Mouse (Mus musculus) CH12.LX (cell line): ENCODE results near the gene Ccdc155. TPM values are rescaled to one million over a fixed set of nuclear protein-coding genes. Genes with fewer than 3 reads are reported as not detected.

Experiments used
- DNase-seq: peaks from one replicate; pipeline ENCODE4 v3.0.0-alpha.2; 2013; ENCODE audit errors: extremely low read depth
- H3K27ac ChIP-seq: 2 replicates; pipeline ENCODE4 v1.5.1; 2012; ENCODE audit warnings: low read depth, mild to moderate bottlenecking, control low read depth, moderate library complexity; ENCODE audit not compliant: insufficient read depth
- H3K27me3 ChIP-seq: replicated peaks from 2 replicates; pipeline ENCODE3; 2012; ENCODE audit warnings: inconsistent platforms
- H3K36me3 ChIP-seq, 2 experiments: replicated peaks in 1 of 2; 2 replicates each; pipeline versions ENCODE3 to v1.6.1; 2012; ENCODE audit warnings: inconsistent platforms in 1 of 2, low read length in 1 of 2, mild to moderate bottlenecking in 1 of 2, mixed read lengths in 1 of 2, moderate library complexity in 1 of 2; ENCODE audit not compliant: control insufficient read depth in 1 of 2, insufficient read depth in 1 of 2
- H3K4me1 ChIP-seq, 2 experiments: 2 replicates each; pipeline ENCODE4 v1.6.1; 2012; ENCODE audit warnings: inconsistent platforms in 1 of 2, moderate library complexity in 1 of 2; ENCODE audit not compliant: insufficient read depth in 2 of 2, control insufficient read depth in 1 of 2
- H3K4me2 ChIP-seq: 2 replicates; pipeline ENCODE4 v1.6.1; 2012; ENCODE audit warnings: low read depth, mild to moderate bottlenecking, control low read depth; ENCODE audit not compliant: poor library complexity, insufficient read depth, severe bottlenecking
- H3K4me3 ChIP-seq, 3 experiments: fragments of 150-350 bp in 1 of 3; sonication (generic) in 1 of 3; replicated peaks in 1 of 3; 2 replicates each; pipeline versions ENCODE3 to v1.5.1; 2011 to 2012; ENCODE audit warnings: low read depth in 2 of 3, low read length in 2 of 3, mild to moderate bottlenecking in 2 of 3, moderate library complexity in 2 of 3, control low read depth in 1 of 3, improper control_type of control experiment in 1 of 3, inconsistent platforms in 1 of 3, mixed read lengths in 1 of 3; ENCODE audit not compliant: poor library complexity in 1 of 3
- H3K79me2 ChIP-seq: replicated peaks from 2 replicates; pipeline ENCODE4 v1.6.1; 2012; ENCODE audit warnings: mild to moderate bottlenecking, moderate library complexity; ENCODE audit not compliant: control insufficient read depth, poor library complexity, insufficient read depth, severe bottlenecking; ENCODE audit errors: extremely low read depth
- H3K9ac ChIP-seq: 2 replicates; pipeline ENCODE4 v1.6.1; 2012; ENCODE audit warnings: low read depth, mild to moderate bottlenecking, control low read depth, moderate library complexity; ENCODE audit not compliant: insufficient read depth
- H3K9me3 ChIP-seq: replicated peaks from 2 replicates; pipeline ENCODE3; 2012; ENCODE audit warnings: low read length, inconsistent platforms, mixed read lengths
- BHLHE40 ChIP-seq: IDR thresholded peaks from 2 replicates; pipeline ENCODE4 v1.6.1; 2011; ENCODE audit warnings: mild to moderate bottlenecking, low read depth, low read length, improper control_type of control experiment
- CHD2 ChIP-seq: IDR thresholded peaks from 2 replicates; pipeline ENCODE4 v1.6.1; 2011; ENCODE audit warnings: low read length, improper control_type of control experiment
- CTCF ChIP-seq, 2 experiments: IDR thresholded peaks in 1 of 2; conservative IDR thresholded peaks in 1 of 2; 2 replicates each; pipeline ENCODE4 v1.5.1; 2011 to 2012; ENCODE audit warnings: low read depth in 2 of 2, low read length in 2 of 2, improper control_type of control experiment in 1 of 2, inconsistent platforms in 1 of 2, mild to moderate bottlenecking in 1 of 2, moderate library complexity in 1 of 2
- ELF1 ChIP-seq: IDR thresholded peaks from 2 replicates; pipeline ENCODE4 v1.6.1; 2014; ENCODE audit warnings: low read depth, mild to moderate bottlenecking, inconsistent platforms, low read length, improper control_type of control experiment
- HCFC1 ChIP-seq: IDR thresholded peaks from 2 replicates; pipeline ENCODE4 v1.6.1; 2012; ENCODE audit warnings: low read depth, mild to moderate bottlenecking, inconsistent platforms, low read length, improper control_type of control experiment
- IRF4 ChIP-seq: IDR thresholded peaks from 2 replicates; pipeline ENCODE4 v1.6.1; 2014; ENCODE audit warnings: low read depth, mild to moderate bottlenecking, inconsistent platforms, low read length, improper control_type of control experiment
- JUN ChIP-seq: IDR thresholded peaks from 2 replicates; pipeline ENCODE4 v1.6.1; 2011; ENCODE audit warnings: low read depth, mild to moderate bottlenecking, low read length, improper control_type of control experiment, moderate library complexity; ENCODE audit not compliant: insufficient read depth
- JUND ChIP-seq: conservative IDR thresholded peaks from 2 replicates; pipeline ENCODE4 v1.6.1; 2011; ENCODE audit warnings: low read depth, low read length, improper control_type of control experiment
- KAT2A ChIP-seq: IDR thresholded peaks from 2 replicates; pipeline ENCODE4 v1.6.1; 2012; ENCODE audit warnings: low read length, improper control_type of control experiment, inconsistent platforms; ENCODE audit not compliant: insufficient replicate concordance
- MAFK ChIP-seq: IDR thresholded peaks from 2 replicates; pipeline ENCODE4 v1.6.1; 2011; ENCODE audit warnings: low read length, improper control_type of control experiment; ENCODE audit not compliant: insufficient replicate concordance
- MAX ChIP-seq: IDR thresholded peaks from 2 replicates; pipeline ENCODE4 v1.6.1; 2011; ENCODE audit warnings: low read length, improper control_type of control experiment
- MAZ ChIP-seq: IDR thresholded peaks from 2 replicates; pipeline ENCODE4 v1.6.1; 2012; ENCODE audit warnings: low read depth, mild to moderate bottlenecking, inconsistent platforms, low read length, improper control_type of control experiment, moderate library complexity
- MEF2A ChIP-seq: IDR thresholded peaks from 2 replicates; pipeline ENCODE4 v1.6.1; 2014; ENCODE audit warnings: low read depth, mild to moderate bottlenecking, inconsistent platforms, low read length, improper control_type of control experiment, borderline replicate concordance
- MXI1 ChIP-seq: IDR thresholded peaks from 2 replicates; pipeline ENCODE4 v1.6.1; 2011; ENCODE audit warnings: mild to moderate bottlenecking, low read depth, low read length, improper control_type of control experiment
- MYC ChIP-seq: IDR thresholded peaks from 2 replicates; pipeline ENCODE4 v1.6.1; 2011; ENCODE audit warnings: low read depth, mild to moderate bottlenecking, improper control_type of control experiment, low read length
- NELFE ChIP-seq: IDR thresholded peaks from 2 replicates; pipeline ENCODE4 v1.6.1; 2011; ENCODE audit warnings: low read depth, low read length, improper control_type of control experiment
- POLR2A ChIP-seq: IDR thresholded peaks from 2 replicates; pipeline ENCODE4 v1.6.1; 2011; ENCODE audit warnings: low read depth, mild to moderate bottlenecking, improper control_type of control experiment, low read length
- POLR2AphosphoS2 ChIP-seq: IDR thresholded peaks from 2 replicates; pipeline ENCODE4 v1.6.1; 2011; ENCODE audit warnings: low read depth, low read length, improper control_type of control experiment
- RAD21 ChIP-seq: IDR thresholded peaks from 2 replicates; pipeline ENCODE4 v1.6.1; 2011; ENCODE audit warnings: low read depth, mild to moderate bottlenecking, low read length, improper control_type of control experiment, moderate library complexity
- RCOR1 ChIP-seq: conservative IDR thresholded peaks from 2 replicates; pipeline ENCODE4 v1.6.1; 2012; ENCODE audit warnings: low read depth, mild to moderate bottlenecking, inconsistent platforms, low read length, improper control_type of control experiment
- SMC3 ChIP-seq: IDR thresholded peaks from 2 replicates; pipeline ENCODE4 v1.6.1; 2011; ENCODE audit warnings: low read depth, low read length, improper control_type of control experiment
- TBP ChIP-seq: conservative IDR thresholded peaks from 2 replicates; pipeline ENCODE4 v1.6.1; 2011; ENCODE audit warnings: low read depth, low read length, improper control_type of control experiment
- TCF12 ChIP-seq: IDR thresholded peaks from 2 replicates; pipeline ENCODE4 v1.6.1; 2014; ENCODE audit warnings: low read depth, mild to moderate bottlenecking, inconsistent platforms, low read length, improper control_type of control experiment
- UBTF ChIP-seq: IDR thresholded peaks from 2 replicates; pipeline ENCODE4 v1.6.1; 2012; ENCODE audit warnings: low read depth, mild to moderate bottlenecking, inconsistent platforms, low read length, improper control_type of control experiment, moderate library complexity
- USF1 ChIP-seq: IDR thresholded peaks from 2 replicates; pipeline ENCODE4 v1.6.1; 2014; ENCODE audit warnings: low read depth, mild to moderate bottlenecking, inconsistent platforms, low read length, improper control_type of control experiment
- ZC3H11A ChIP-seq: IDR thresholded peaks from 2 replicates; pipeline ENCODE4 v1.6.1; 2012; ENCODE audit warnings: low read depth, mild to moderate bottlenecking, inconsistent platforms, low read length, improper control_type of control experiment
- ZKSCAN1 ChIP-seq: IDR thresholded peaks from 2 replicates; pipeline ENCODE4 v1.6.1; 2012; ENCODE audit warnings: low read depth, inconsistent platforms, low read length, improper control_type of control experiment, borderline replicate concordance
- ZMIZ1 ChIP-seq: IDR thresholded peaks from 2 replicates; pipeline ENCODE4 v1.6.1; 2012; ENCODE audit warnings: low read depth, mild to moderate bottlenecking, inconsistent platforms, low read length, improper control_type of control experiment
- dilution Hi-C: fragments of 300-500 bp; cut with MboI; formaldehyde crosslinking; loops from 2 replicates; pipeline ENCODE4 v1.14.3; 2020; ENCODE audit warnings: low sequenced_read_pairs; ENCODE audit not compliant: extremely low pct_unique_long_range_greater_than_20kb, extremely low pct_ligation_motif_present
- in situ Hi-C: fragments of 300-500 bp; cut with MboI; formaldehyde crosslinking; loops from 3 replicates; pipeline ENCODE4 v1.14.3; 2019; ENCODE audit warnings: low sequenced_read_pairs, low pct_ligation_motif_present, low pct_unique_long_range_greater_than_20kb, mixed read lengths
- polyA plus RNA-seq: library from polyadenylated mRNA; unstranded; fragments of >175 nt; gene quantifications from 2 replicates; pipeline ENCODE4 v1.2.1, GENCODE M21; 2012; ENCODE audit warnings: low read depth; ENCODE audit not compliant: insufficient read length
- total RNA-seq, 2 experiments: library from RNA; depleted of rRNA; stranded (reverse); fragments of 300-350 nt in 1 of 2; fragments of >200 nt in 1 of 2; gene quantifications; 2 replicates each; pipeline ENCODE4 v1.2.3; 2012 to 2014

Ccdc155 gene
- total and polyA plus RNA-seq, 3 experiments, result not detected

GRCm38 (mm10) chr7:45191161-45191560, 13.5 kb downstream of the Ccdc155 start:
- Histone ChIP-seq H3K9me3 (no peaks in the 10 kb centered on the region), H3K36me3 (no peaks in the 10 kb centered on the region), H3K4me1 (peaks cover 0 to 20% of the 10 kb centered on the region in 2 experiments; a peak in 3 of 4 replicates), H3K27me3 (peaks cover 88% of the 10 kb centered on the region), H3K4me2 (no peak overlapping the region), H3K79me2 (no peaks in the 10 kb centered on the region), H3K27ac (no peak overlapping the region), H3K9ac (no peak overlapping the region), H3K4me3 (no peak overlapping the region)
- dilution Hi-C loops, result no loop called here
- DNase-seq, result no peak
- TF ChIP-seq MEF2A, result no peak
- no peak for TF ChIP-seq CHD2
- TF ChIP-seq JUN, result no peak
- TF ChIP-seq RCOR1, result no peak
- TF ChIP-seq MAX, result no peak
- TF ChIP-seq HCFC1, result no peak
- no peak for TF ChIP-seq MAFK
- no peak for TF ChIP-seq JUND
- no peak for TF ChIP-seq TBP
- no peak for TF ChIP-seq MAZ
- no peak for TF ChIP-seq IRF4
- TF ChIP-seq ZMIZ1, result no peak
- TF ChIP-seq MXI1, result no peak
- TF ChIP-seq POLR2AphosphoS2, result no peak
- no peak for TF ChIP-seq ZKSCAN1
- TF ChIP-seq TCF12, result no peak
- no peak for TF ChIP-seq ZC3H11A
- TF ChIP-seq MYC, result no peak
- in situ Hi-C loops, result no loop called here

- dilution Hi-C loops, result no loop called here
- H3K27me3 ChIP-seq, result peaks cover 89% of the 10 kb centered on the region
- no peak for DNase-seq
Observed at GRCm38 (mm10) chr7:45190186-45190585, 14.5 kb downstream of the Ccdc155 start.

More at GRCm38 (mm10) chr7:45190186-45190585, 14.5 kb downstream of the Ccdc155 start:
- no peak overlapping the region for H3K9ac ChIP-seq
- H3K4me2 ChIP-seq, result no peak overlapping the region
- in situ Hi-C loops, result no loop called here
- no peak overlapping the region for H3K4me3 ChIP-seq
- no peaks in the 10 kb centered on the region for H3K36me3 ChIP-seq
- H3K9me3 ChIP-seq, result no peaks in the 10 kb centered on the region
- no peak overlapping the region for H3K27ac ChIP-seq
- no peak for TF ChIP-seq NELFE
- no peak for TF ChIP-seq ELF1
- TF ChIP-seq CHD2, result no peak
- no peak for TF ChIP-seq MAZ
- TF ChIP-seq USF1, result no peak
- TF ChIP-seq RAD21, result no peak
- no peak for TF ChIP-seq UBTF
- no peak for TF ChIP-seq MAFK
- no peak for TF ChIP-seq MAX
- TF ChIP-seq SMC3, result no peak
- TF ChIP-seq CTCF (conservative IDR thresholded peaks at IDR 0.05 in 1 of 2, IDR thresholded peaks at IDR 0.05 in 1 of 2; ENCODE audit: low read depth in 2 of 2, low read length in 2 of 2), result no peak
- TF ChIP-seq POLR2A, result no peak
- no peak for TF ChIP-seq BHLHE40
- no peak for TF ChIP-seq ZC3H11A
- no peak for TF ChIP-seq KAT2A
- TF ChIP-seq MXI1, result no peak
- TF ChIP-seq IRF4, result no peak
- H3K79me2 ChIP-seq, result no peaks in the 10 kb centered on the region
- H3K4me1 ChIP-seq, result peaks cover 0 to 13% of the 10 kb centered on the region in 2 experiments; a peak in 3 of 4 replicates
